Mouse (Mus musculus): Measurements from ENCODE around the gene Ntf5. TPM values are rescaled to one million over a fixed set of nuclear protein-coding genes. Genes with fewer than 3 reads are reported as not detected.

Gene Ntf5
- polyA plus RNA-seq, 1 experiment from 2014 or later = 1.6 TPM

GRCm38 (mm10) chr7:45408351-45408750 is 5.1 kb upstream of the Ntf5 start:
- Histone ChIP-seq H3K4me3 (ENCODE audit: low read depth, low read length) (no peak overlapping the region), H3K4me1 (ENCODE audit: control insufficient read depth, insufficient read depth, low read length) (no peaks in the 10 kb centered on the region), H3K27ac (ENCODE audit: low read depth, low read length) (no peak overlapping the region), H3K9ac (ENCODE audit: low read length) (no peak overlapping the region), H3K27me3 (ENCODE audit: control insufficient read depth, insufficient read depth, low read length) (peaks cover 82% of the 10 kb centered on the region), H3K9me3 (ENCODE audit: control insufficient read depth, low read length) (no peaks in the 10 kb centered on the region), H3K36me3 (ENCODE audit: control insufficient read depth, insufficient read depth, low read length) (no peaks in the 10 kb centered on the region), H3K4me2 (ENCODE audit: low read depth) (no peak overlapping the region)
- WGBS = 72% methylated on average over 7 of the region's 7 CpGs
- DNase-seq (ENCODE audit: low spot score) = no peak
- no peak for ATAC-seq (ENCODE audit: insufficient read depth, low FRiP score, low TSS enrichment)

DNA sequence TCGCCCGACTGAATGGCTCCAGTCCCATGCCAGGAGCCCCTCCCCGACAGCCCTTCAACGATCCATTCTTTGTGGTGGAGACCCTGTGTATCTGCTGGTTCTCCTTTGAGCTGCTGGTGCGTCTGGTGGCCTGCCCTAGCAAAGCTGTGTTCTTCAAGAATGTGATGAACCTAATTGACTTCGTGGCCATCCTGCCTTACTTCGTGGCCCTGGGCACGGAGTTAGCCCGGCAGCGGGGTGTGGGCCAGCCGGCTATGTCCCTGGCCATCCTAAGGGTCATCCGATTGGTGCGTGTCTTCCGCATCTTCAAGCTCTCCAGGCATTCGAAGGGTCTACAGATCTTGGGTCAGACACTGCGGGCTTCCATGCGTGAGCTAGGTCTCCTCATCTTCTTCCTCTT is 4.5 kb upstream of the Ntf5 start:
- 89% methylated on average over 17 of the region's 17 CpGs for WGBS
- Histone ChIP-seq H3K27ac (ENCODE audit: low read depth, low read length) (no peak overlapping the region), H3K9me3 (ENCODE audit: control insufficient read depth, low read length) (no peaks in the 10 kb centered on the region), H3K36me3 (ENCODE audit: control insufficient read depth, insufficient read depth, low read length) (no peaks in the 10 kb centered on the region), H3K4me1 (ENCODE audit: control insufficient read depth, insufficient read depth, low read length) (no peaks in the 10 kb centered on the region), H3K9ac (ENCODE audit: low read length) (no peak overlapping the region), H3K27me3 (ENCODE audit: control insufficient read depth, insufficient read depth, low read length) (peaks cover 88% of the 10 kb centered on the region), H3K4me3 (ENCODE audit: low read depth, low read length) (no peak overlapping the region), H3K4me2 (ENCODE audit: low read depth) (no peak overlapping the region)
- no peak for ATAC-seq (ENCODE audit: insufficient read depth, low FRiP score, low TSS enrichment)
- no peak for DNase-seq (ENCODE audit: low spot score)

GRCm38 (mm10) chr7:45409497-45410163 is 3.9 kb upstream of the Ntf5 start:
- H3K4me1 ChIP-seq (ENCODE audit: control insufficient read depth, insufficient read depth, low read length) = no peaks in the 10 kb centered on the region
- no peaks in the 10 kb centered on the region for H3K9me3 ChIP-seq (ENCODE audit: control insufficient read depth, low read length)
- no peaks in the 10 kb centered on the region for H3K36me3 ChIP-seq (ENCODE audit: control insufficient read depth, insufficient read depth, low read length)
- DNase-seq (ENCODE audit: low spot score) (no peak), ATAC-seq (ENCODE audit: insufficient read depth, low FRiP score, low TSS enrichment) (no peak)
- H3K9ac ChIP-seq (ENCODE audit: low read length) = no peak overlapping the region
- no peak overlapping the region for H3K4me2 ChIP-seq (ENCODE audit: low read depth)
- H3K27ac ChIP-seq (ENCODE audit: low read depth, low read length) = no peak overlapping the region
- 92% methylated on average over 8 of the region's 8 CpGs for WGBS
- no peak overlapping the region for H3K4me3 ChIP-seq (ENCODE audit: low read depth, low read length)
- peaks cover 95% of the 10 kb centered on the region for H3K27me3 ChIP-seq (ENCODE audit: control insufficient read depth, insufficient read depth, low read length)

DNA sequence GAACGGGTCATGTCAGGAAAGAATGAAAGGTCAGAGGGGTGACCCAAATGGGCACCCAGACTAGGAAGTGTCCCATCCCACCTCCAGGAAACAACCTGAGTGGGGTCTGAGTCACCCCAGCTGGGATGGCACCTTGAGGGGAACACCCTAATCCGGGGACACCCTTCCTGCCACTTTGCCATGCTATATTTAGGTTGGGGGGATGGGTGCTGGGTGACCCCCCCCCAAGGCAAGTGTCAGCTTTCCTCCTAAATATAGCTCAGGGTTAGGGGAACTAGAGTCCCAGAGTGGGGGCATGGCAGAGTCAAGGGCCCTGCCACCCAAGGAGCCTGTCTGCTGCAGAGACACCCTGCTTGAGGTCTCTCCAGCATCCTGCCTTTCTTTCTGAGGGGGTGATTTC is 1.1 kb upstream of the Ntf5 start:
- WGBS = 100% methylated on average over 2 of the region's 2 CpGs
- Histone ChIP-seq H3K4me3 (ENCODE audit: low read depth, low read length) (no peak overlapping the region), H3K4me1 (ENCODE audit: control insufficient read depth, insufficient read depth, low read length) (no peaks in the 10 kb centered on the region), H3K4me2 (ENCODE audit: low read depth) (no peak overlapping the region), H3K36me3 (ENCODE audit: control insufficient read depth, insufficient read depth, low read length) (no peaks in the 10 kb centered on the region), H3K9ac (ENCODE audit: low read length) (no peak overlapping the region), H3K27me3 (ENCODE audit: control insufficient read depth, insufficient read depth, low read length) (peaks cover 99% of the 10 kb centered on the region), H3K27ac (ENCODE audit: low read depth, low read length) (no peak overlapping the region), H3K9me3 (ENCODE audit: control insufficient read depth, low read length) (no peaks in the 10 kb centered on the region)
- no peak for ATAC-seq (ENCODE audit: insufficient read depth, low FRiP score, low TSS enrichment)
- no peak for DNase-seq (ENCODE audit: low spot score)

DNA sequence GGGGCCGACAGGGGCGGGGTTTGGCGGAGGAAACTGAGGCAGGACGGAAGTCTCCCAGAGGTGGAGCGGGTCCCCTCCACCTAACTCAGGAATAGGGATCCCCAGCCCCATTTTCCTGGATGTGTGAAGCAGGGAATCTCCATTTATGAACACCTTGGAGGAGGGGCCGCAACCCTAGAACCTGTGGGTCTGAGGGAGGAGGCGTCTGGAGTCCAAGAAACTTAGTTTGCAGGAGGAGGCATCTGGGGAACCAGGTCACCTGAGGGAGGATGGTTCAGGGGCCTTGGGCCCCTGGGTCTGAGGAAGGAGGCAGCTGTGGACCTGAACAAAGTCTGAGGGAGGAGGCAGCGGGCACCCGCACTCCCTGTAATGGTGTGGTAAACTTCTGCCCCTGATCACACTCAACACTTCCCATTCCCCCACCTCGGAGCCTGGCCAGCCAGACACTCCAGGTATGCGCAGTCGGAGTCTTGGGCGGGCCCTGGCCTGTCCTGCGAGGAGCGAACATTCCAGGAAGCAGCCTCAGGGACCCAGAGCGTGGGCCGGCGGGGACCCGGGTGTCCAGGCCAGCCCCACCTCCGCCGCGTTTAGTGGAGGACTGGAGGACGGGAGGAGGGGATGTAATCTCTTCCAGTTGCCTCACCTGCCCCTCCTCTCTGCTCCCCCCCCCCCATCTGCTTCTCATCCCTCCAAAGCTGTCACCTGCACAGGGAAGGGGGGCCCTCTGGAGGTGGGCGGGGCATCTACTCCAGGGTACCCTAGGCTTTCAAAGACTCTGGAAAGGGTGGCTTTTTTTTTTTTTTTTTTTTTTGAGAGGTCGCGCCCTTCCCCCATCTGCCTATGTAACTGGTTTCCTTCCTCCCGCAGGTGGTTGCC is 607 bp downstream of the Ntf5 start:
- Histone ChIP-seq H3K9ac (ENCODE audit: low read length) (peak overlapping the region; percentile 39), H3K4me1 (ENCODE audit: control insufficient read depth, insufficient read depth, low read length) (no peaks in the 10 kb centered on the region), H3K27ac (ENCODE audit: low read depth, low read length) (no peak overlapping the region), H3K4me3 (ENCODE audit: low read depth, low read length) (peak overlapping the region; percentile 41), H3K27me3 (ENCODE audit: control insufficient read depth, insufficient read depth, low read length) (peaks cover 99% of the 10 kb centered on the region), H3K36me3 (ENCODE audit: control insufficient read depth, insufficient read depth, low read length) (no peaks in the 10 kb centered on the region), H3K4me2 (ENCODE audit: low read depth) (peak overlapping the region; percentile 82), H3K9me3 (ENCODE audit: control insufficient read depth, low read length) (no peaks in the 10 kb centered on the region)
- WGBS = 3% methylated on average over 27 of the region's 27 CpGs
- DNase-seq (ENCODE audit: low spot score) (no peak), ATAC-seq (ENCODE audit: insufficient read depth, low FRiP score, low TSS enrichment) (no peak; the same call in 1 of the 2 replicates)

DNA sequence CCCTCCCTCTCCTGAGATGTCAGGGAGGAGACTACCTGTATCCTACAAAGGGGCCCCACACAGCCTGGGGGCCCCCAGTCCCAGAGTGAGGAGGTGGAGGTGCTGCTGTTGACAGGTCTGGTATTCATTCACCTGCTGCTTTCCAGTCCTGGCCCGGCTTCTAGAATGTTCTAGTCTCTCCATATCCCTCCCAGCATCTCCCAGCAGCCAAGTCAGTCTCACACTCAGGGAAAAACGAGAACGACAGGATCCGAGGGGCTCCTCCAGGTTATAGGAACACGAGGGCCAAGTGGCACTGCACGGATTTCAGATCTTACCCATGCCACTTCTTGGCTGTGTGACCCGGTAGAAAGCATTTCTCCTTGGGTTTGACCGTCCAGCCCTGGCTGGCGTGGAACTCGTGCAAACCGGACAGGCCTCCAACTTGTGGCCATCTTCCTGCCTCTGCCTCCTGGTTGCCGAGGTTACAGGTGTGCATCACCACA is 1.3 kb downstream of the Ntf5 start:
- Histone ChIP-seq H3K27me3 (ENCODE audit: control insufficient read depth, insufficient read depth, low read length) (peaks cover 97% of the 10 kb centered on the region), H3K36me3 (ENCODE audit: control insufficient read depth, insufficient read depth, low read length) (no peaks in the 10 kb centered on the region), H3K4me2 (ENCODE audit: low read depth) (no peak overlapping the region), H3K4me3 (ENCODE audit: low read depth, low read length) (no peak overlapping the region; the same call in 1 of the 2 replicates), H3K9ac (ENCODE audit: low read length) (no peak overlapping the region), H3K27ac (ENCODE audit: low read depth, low read length) (no peak overlapping the region), H3K4me1 (ENCODE audit: control insufficient read depth, insufficient read depth, low read length) (no peaks in the 10 kb centered on the region), H3K9me3 (ENCODE audit: control insufficient read depth, low read length) (no peaks in the 10 kb centered on the region)
- 43% methylated on average over 12 of the region's 12 CpGs for WGBS
- no peak for DNase-seq (ENCODE audit: low spot score)
- ATAC-seq (ENCODE audit: insufficient read depth, low FRiP score, low TSS enrichment) = no peak

GRCm38 (mm10) chr7:45415636-45416035 is 2.1 kb downstream of the Ntf5 start:
- no peak for DNase-seq (ENCODE audit: low spot score)
- WGBS = 11% methylated on average over 37 of the region's 37 CpGs
- Histone ChIP-seq H3K4me1 (ENCODE audit: control insufficient read depth, insufficient read depth, low read length) (no peaks in the 10 kb centered on the region), H3K27ac (ENCODE audit: low read depth, low read length) (no peak overlapping the region), H3K4me3 (ENCODE audit: low read depth, low read length) (no peak overlapping the region), H3K27me3 (ENCODE audit: control insufficient read depth, insufficient read depth, low read length) (peaks cover 94% of the 10 kb centered on the region), H3K4me2 (ENCODE audit: low read depth) (no peak overlapping the region), H3K36me3 (ENCODE audit: control insufficient read depth, insufficient read depth, low read length) (no peaks in the 10 kb centered on the region), H3K9me3 (ENCODE audit: control insufficient read depth, low read length) (no peaks in the 10 kb centered on the region), H3K9ac (ENCODE audit: low read length) (no peak overlapping the region)
- no peak for ATAC-seq (ENCODE audit: insufficient read depth, low FRiP score, low TSS enrichment)

DNA sequence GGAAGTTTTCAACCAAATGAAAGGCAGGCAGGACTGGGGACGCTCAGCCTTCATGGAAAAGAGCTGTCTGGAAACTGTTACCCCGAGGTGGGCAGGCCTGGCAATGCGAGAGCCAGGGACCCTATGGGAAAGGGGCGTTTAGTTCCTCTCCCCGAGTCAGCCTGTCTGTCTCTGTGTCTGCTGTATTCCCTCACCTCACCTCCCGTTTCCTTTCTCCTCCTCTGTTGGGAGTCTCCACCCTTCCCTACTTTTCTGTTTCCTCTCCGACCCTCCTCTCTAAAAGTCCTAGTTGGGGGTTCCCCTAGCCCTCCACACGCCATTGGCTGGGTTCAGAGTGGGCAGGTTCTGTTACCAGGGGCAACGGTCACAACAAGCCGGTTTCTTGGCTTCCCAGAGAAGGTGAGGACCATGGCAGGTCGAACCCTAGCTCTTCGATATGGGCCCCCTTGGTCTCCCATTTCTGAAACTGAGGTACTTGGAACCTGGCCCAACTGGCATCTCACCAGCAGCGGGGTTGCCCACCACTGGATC is 4.5 kb downstream of the Ntf5 start:
- Histone ChIP-seq H3K4me3 (ENCODE audit: low read depth, low read length) (no peak overlapping the region), H3K4me1 (ENCODE audit: control insufficient read depth, insufficient read depth, low read length) (no peaks in the 10 kb centered on the region), H3K4me2 (ENCODE audit: low read depth) (no peak overlapping the region), H3K9ac (ENCODE audit: low read length) (no peak overlapping the region), H3K36me3 (ENCODE audit: control insufficient read depth, insufficient read depth, low read length) (peaks cover 6% of the 10 kb centered on the region), H3K27me3 (ENCODE audit: control insufficient read depth, insufficient read depth, low read length) (peaks cover 78% of the 10 kb centered on the region), H3K9me3 (ENCODE audit: control insufficient read depth, low read length) (no peaks in the 10 kb centered on the region), H3K27ac (ENCODE audit: low read depth, low read length) (no peak overlapping the region)
- no peak for DNase-seq (ENCODE audit: low spot score)
- WGBS = 12% methylated on average over 13 of the region's 13 CpGs
- no peak for ATAC-seq (ENCODE audit: insufficient read depth, low FRiP score, low TSS enrichment)
